Mouse (Mus musculus) layer of hippocampus, adult 8-10 months (tissue): ENCODE results near the gene Vmn2r91. TPM values are rescaled to one million over a fixed set of nuclear protein-coding genes. Genes with fewer than 3 reads are reported as not detected.
"Not testable (repeated sequence)": the region's sequence is repeated elsewhere in the genome, so short reads cannot be mapped to it uniquely, and the experiment has no call there.

Source experiments
- DNase-seq, 2 experiments: peaks; one replicate each; pipeline ENCODE4 v3.0.0; 2022; ENCODE audit warnings: low spot score in 2 of 2
- total RNA-seq, 4 experiments: library from RNA; stranded (reverse); gene quantifications; 2 replicates each; pipeline ENCODE4 v1.2.4; 2022

Vmn2r91 gene
- not detected for total RNA-seq

DNA sequence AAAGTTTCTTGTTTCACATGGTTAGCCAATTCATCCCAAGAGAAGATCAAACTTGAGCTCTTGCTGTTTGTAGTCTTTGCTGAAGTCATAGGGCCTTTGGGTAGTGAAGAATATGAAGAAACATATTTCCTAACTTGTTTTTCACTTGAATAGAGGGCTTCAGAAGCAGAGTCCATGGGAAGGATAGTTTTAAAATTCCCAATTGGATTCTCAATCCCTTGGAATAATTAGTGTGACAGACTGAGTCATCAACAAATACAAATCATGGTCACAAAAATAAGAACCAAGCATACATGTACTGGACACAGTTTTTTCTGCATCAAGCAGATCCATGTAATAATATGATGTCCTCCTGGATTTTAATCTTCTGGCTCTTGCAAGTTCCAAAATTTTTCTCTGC, at the start of gene Vmn2r91:
Gene Vmn2r91 (plus strand): TSS at position 301 of the 400 bp plus-strand sequence.
- DNase-seq: not testable (repeated sequence)

DNA sequence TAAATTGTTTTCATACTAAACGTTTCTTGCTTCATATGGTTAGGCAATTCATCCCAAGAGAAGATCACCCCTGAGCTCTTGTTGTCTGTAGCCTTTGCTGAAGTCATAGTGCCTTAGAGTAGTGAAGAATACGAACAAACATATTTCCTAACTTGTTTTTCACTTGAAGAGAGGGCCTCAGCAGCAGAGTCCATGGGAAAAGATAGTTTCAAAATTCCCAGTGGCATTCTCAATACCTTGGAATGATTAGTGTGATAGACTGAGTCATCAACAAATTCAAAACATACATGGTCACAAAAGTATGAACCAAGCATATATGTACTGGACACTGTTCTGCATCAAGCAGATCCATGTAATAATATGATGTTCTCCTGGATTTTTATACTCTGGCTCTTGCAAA, 35.7 kb upstream of the Vmn2r91 start, which contains the start of gene Vmn2r124:
Gene Vmn2r124 (plus strand): TSS at position 301 of the 400 bp plus-strand sequence.
- no peak for DNase-seq

DNA sequence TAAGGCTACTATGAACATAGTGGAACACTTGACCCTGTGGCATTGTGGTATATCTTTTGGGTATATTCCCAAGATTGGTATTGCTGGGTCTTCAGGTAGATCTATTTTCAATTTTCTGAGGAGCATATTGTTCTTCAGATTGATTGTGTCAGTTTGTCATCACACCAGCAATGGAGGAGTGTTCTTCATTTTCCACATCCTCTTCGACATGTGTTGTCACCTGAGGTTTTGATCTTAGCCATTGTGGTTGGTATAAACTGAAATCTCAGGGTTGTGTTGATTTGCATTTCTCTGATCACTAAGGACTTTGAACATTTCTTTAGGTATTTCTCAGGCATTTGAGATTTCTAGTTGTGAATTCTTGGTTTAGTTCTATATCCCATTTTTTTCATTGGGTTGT, 10.8 kb downstream of the Vmn2r91 start:
- not testable (repeated sequence) for DNase-seq

GRCm38 (mm10) chr17:18102265-18102664, 17.4 kb downstream of the Vmn2r91 start:
- not testable (repeated sequence) for DNase-seq

GRCm38 (mm10) chr17:18151587-18151986, 66.8 kb downstream of the Vmn2r91 start, which contains the start of gene Vmn2r92:
TSS of gene Vmn2r92 (plus strand) at chr17:18151887.
- not testable (repeated sequence) for DNase-seq

GRCm38 (mm10) chr17:18161194-18161593, 76.4 kb downstream of the Vmn2r91 start:
- DNase-seq: not testable (repeated sequence)

Other genes with a start within 250 kb of the Vmn2r91 start
- under 1 TPM; 0.57 to 0.73 (median 0.60) TPM for gene Has1, start 229.8 kb upstream of the Vmn2r91 start, total RNA-seq
- not detected for gene Fpr1, start 201.1 kb upstream of the Vmn2r91 start, total RNA-seq
- not detected for gene Fpr2, start 197.2 kb upstream of the Vmn2r91 start, total RNA-seq
- not detected for gene Fpr3, start 197.2 kb upstream of the Vmn2r91 start, total RNA-seq
- gene Fpr-rs4, start 63.3 kb upstream of the Vmn2r91 start, total RNA-seq: not detected
- under 1 TPM in 2 of 4 experiments, not detected in 2; 0.06 to 0.10 TPM for gene Vmn2r124, start 35.6 kb upstream of the Vmn2r91 start, total RNA-seq
- not detected for gene Vmn2r92, start 66.9 kb downstream of the Vmn2r91 start, total RNA-seq
- gene Vmn2r94, start 192.7 kb downstream of the Vmn2r91 start, total RNA-seq: not detected
- gene Vmn2r93, start 213.1 kb downstream of the Vmn2r91 start, total RNA-seq: not detected